Mouse (Mus musculus): ENCODE data around the gene Plxnb3. TPM values are rescaled to one million over a fixed set of nuclear protein-coding genes. Genes with fewer than 3 reads are reported as not detected.

The Plxnb3 gene
- polyA plus RNA-seq, 1 experiment from 2014 or later: 0.07 TPM

- ATAC-seq (replicated peaks; ENCODE audit: low FRiP score): no peak
Measured at GRCm38 (mm10) chrX:73793505-73793904, 36.6 kb downstream of the Plxnb3 start.

GRCm38 (mm10) chrX:73797511-73797910, 40.6 kb downstream of the Plxnb3 start:
- H3K4me1 ChIP-seq (replicated peaks; ENCODE audit: control insufficient read depth, insufficient read depth, low read length): no peaks in the 10 kb centered on the region
- no peaks in the 10 kb centered on the region for H3K27me3 ChIP-seq (ENCODE audit: control insufficient read depth, insufficient read depth, low read length)
- no peaks in the 10 kb centered on the region for H3K9me3 ChIP-seq (ENCODE audit: control insufficient read depth, low read length)
- H3K4me3 ChIP-seq (ENCODE audit: low read depth, low read length): no peak overlapping the region
- H3K9ac ChIP-seq (ENCODE audit: low read length): no peak overlapping the region
- H3K4me2 ChIP-seq (ENCODE audit: low read depth, low read length, severe bottlenecking): no peak overlapping the region
- no peak for DNase-seq (ENCODE audit: low spot score)
- WGBS: 88% methylated on average over 2 of the region's 2 CpGs
- H3K27ac ChIP-seq (ENCODE audit: low read depth, low read length): no peak overlapping the region
- no peaks in the 10 kb centered on the region for H3K36me3 ChIP-seq (ENCODE audit: control insufficient read depth, insufficient read depth, low read length)
- no peak for ATAC-seq (replicated peaks; ENCODE audit: low FRiP score)

More at GRCm38 (mm10) chrX:73793505-73793904, 36.6 kb downstream of the Plxnb3 start:
- H3K4me1 ChIP-seq (replicated peaks; ENCODE audit: control insufficient read depth, insufficient read depth, low read length): no peaks in the 10 kb centered on the region
- H3K4me3 ChIP-seq (ENCODE audit: low read depth, low read length): no peak overlapping the region
- no peak overlapping the region for H3K27ac ChIP-seq (ENCODE audit: low read depth, low read length)
- H3K4me2 ChIP-seq (ENCODE audit: low read depth, low read length, severe bottlenecking): no peak overlapping the region
- H3K9ac ChIP-seq (ENCODE audit: low read length): no peak overlapping the region
- H3K36me3 ChIP-seq (ENCODE audit: control insufficient read depth, insufficient read depth, low read length): no peaks in the 10 kb centered on the region
- no peak for DNase-seq (ENCODE audit: low spot score)
- H3K9me3 ChIP-seq (ENCODE audit: control insufficient read depth, low read length): no peaks in the 10 kb centered on the region
- no peaks in the 10 kb centered on the region for H3K27me3 ChIP-seq (ENCODE audit: control insufficient read depth, insufficient read depth, low read length)
- WGBS: 18% methylated on average over 1 of the region's 1 CpGs

- H3K9ac ChIP-seq (ENCODE audit: low read length): no peak overlapping the region
- H3K27me3 ChIP-seq (ENCODE audit: control insufficient read depth, insufficient read depth, low read length): no peaks in the 10 kb centered on the region
- no peaks in the 10 kb centered on the region for H3K4me1 ChIP-seq (replicated peaks; ENCODE audit: control insufficient read depth, insufficient read depth, low read length)
- H3K4me2 ChIP-seq (ENCODE audit: low read depth, low read length, severe bottlenecking): no peak overlapping the region
- H3K36me3 ChIP-seq (ENCODE audit: control insufficient read depth, insufficient read depth, low read length): no peaks in the 10 kb centered on the region
- no peaks in the 10 kb centered on the region for H3K9me3 ChIP-seq (ENCODE audit: control insufficient read depth, low read length)
- no peak overlapping the region for H3K27ac ChIP-seq (ENCODE audit: low read depth, low read length)
- 56% methylated on average over 6 of the region's 9 CpGs for WGBS
- peak; percentile 77 for DNase-seq (ENCODE audit: low spot score)
- no peak overlapping the region for H3K4me3 ChIP-seq (ENCODE audit: low read depth, low read length)
- ATAC-seq (replicated peaks; ENCODE audit: low FRiP score): peak; percentile 65
Measured at GRCm38 (mm10) chrX:73798502-73798901, 41.6 kb downstream of the Plxnb3 start.

- no peaks in the 10 kb centered on the region for H3K36me3 ChIP-seq (ENCODE audit: control insufficient read depth, insufficient read depth, low read length)
- no peak overlapping the region for H3K9ac ChIP-seq (ENCODE audit: low read length)
- no peak overlapping the region for H3K4me2 ChIP-seq (ENCODE audit: low read depth, low read length, severe bottlenecking)
- 50% methylated on average over 1 of the region's 1 CpGs for WGBS
- H3K27ac ChIP-seq (ENCODE audit: low read depth, low read length): no peak overlapping the region
- no peak for ATAC-seq (replicated peaks; ENCODE audit: low FRiP score)
- no peak overlapping the region for H3K4me3 ChIP-seq (ENCODE audit: low read depth, low read length)
- H3K4me1 ChIP-seq (replicated peaks; ENCODE audit: control insufficient read depth, insufficient read depth, low read length): no peaks in the 10 kb centered on the region
- DNase-seq (ENCODE audit: low spot score): no peak
- H3K27me3 ChIP-seq (ENCODE audit: control insufficient read depth, insufficient read depth, low read length): no peaks in the 10 kb centered on the region
- H3K9me3 ChIP-seq (ENCODE audit: control insufficient read depth, low read length): no peaks in the 10 kb centered on the region
Measured at GRCm38 (mm10) chrX:73805814-73806213, 48.9 kb downstream of the Plxnb3 start.

GRCm38 (mm10) chrX:73815072-73815471, 58.2 kb downstream of the Plxnb3 start:
- Histone ChIP-seq H3K4me3 (ENCODE audit: low read depth, low read length) (peak overlapping the region; percentile 20), H3K27me3 (ENCODE audit: control insufficient read depth, insufficient read depth, low read length) (no peaks in the 10 kb centered on the region), H3K9me3 (ENCODE audit: control insufficient read depth, low read length) (no peaks in the 10 kb centered on the region), H3K36me3 (ENCODE audit: control insufficient read depth, insufficient read depth, low read length) (no peaks in the 10 kb centered on the region), H3K9ac (ENCODE audit: low read length) (peak overlapping the region; percentile 71), H3K27ac (ENCODE audit: low read depth, low read length) (no peak overlapping the region), H3K4me2 (ENCODE audit: low read depth, low read length, severe bottlenecking) (peak overlapping the region; percentile 49; the same call in 1 of the 2 replicates), H3K4me1 (replicated peaks; ENCODE audit: control insufficient read depth, insufficient read depth, low read length) (no peaks in the 10 kb centered on the region)
- 11% methylated on average over 11 of the region's 14 CpGs for WGBS
- ATAC-seq (replicated peaks; ENCODE audit: low FRiP score): 0 out of 2 replicates have a peak, but pooled peaks have one; percentile 67
- peak; percentile 60 for DNase-seq (ENCODE audit: low spot score)

- ATAC-seq (replicated peaks; ENCODE audit: low FRiP score): no peak
- no peak overlapping the region for H3K27ac ChIP-seq (ENCODE audit: low read depth, low read length)
- H3K9ac ChIP-seq (ENCODE audit: low read length): no peak overlapping the region
- H3K27me3 ChIP-seq (ENCODE audit: control insufficient read depth, insufficient read depth, low read length): no peaks in the 10 kb centered on the region
- no peaks in the 10 kb centered on the region for H3K36me3 ChIP-seq (ENCODE audit: control insufficient read depth, insufficient read depth, low read length)
- no peaks in the 10 kb centered on the region for H3K9me3 ChIP-seq (ENCODE audit: control insufficient read depth, low read length)
- H3K4me2 ChIP-seq (ENCODE audit: low read depth, low read length, severe bottlenecking): no peak overlapping the region
- WGBS: 53% methylated on average over 3 of the region's 3 CpGs
- H3K4me1 ChIP-seq (replicated peaks; ENCODE audit: control insufficient read depth, insufficient read depth, low read length): no peaks in the 10 kb centered on the region
- no peak overlapping the region for H3K4me3 ChIP-seq (ENCODE audit: low read depth, low read length)
- DNase-seq (ENCODE audit: low spot score): no peak
Measured at GRCm38 (mm10) chrX:73816596-73817314, 59.9 kb downstream of the Plxnb3 start.

Other genes with a start within 250 kb of the Plxnb3 start
- gene Dusp9, start 117.7 kb upstream of the Plxnb3 start, polyA plus RNA-seq (2014; fragmentation: Nextera tagmentation; extraction: Ambion mirVana): 4.5 and 5.5 TPM in 2 replicates
- gene Pnck, start 97.0 kb upstream of the Plxnb3 start, polyA plus RNA-seq (2014; fragmentation: Nextera tagmentation; extraction: Ambion mirVana): 11.1 and 17.4 TPM in 2 replicates
- 7.5 and 9.0 TPM in 2 replicates for gene Slc6a8, start 83.9 kb upstream of the Plxnb3 start, polyA plus RNA-seq (2014; fragmentation: Nextera tagmentation; extraction: Ambion mirVana)
- gene Bcap31, start 40.9 kb upstream of the Plxnb3 start, polyA plus RNA-seq (2014; fragmentation: Nextera tagmentation; extraction: Ambion mirVana): 128 and 135 TPM in 2 replicates
- 8.9 and 10.7 TPM in 2 replicates for gene Abcd1, start 40.5 kb upstream of the Plxnb3 start, polyA plus RNA-seq (2014; fragmentation: Nextera tagmentation; extraction: Ambion mirVana)
- 1.1 and 1.8 TPM in 2 replicates for gene Srpk3, start 17.3 kb downstream of the Plxnb3 start, polyA plus RNA-seq (2014; fragmentation: Nextera tagmentation; extraction: Ambion mirVana)
- gene Idh3g, start 29.8 kb downstream of the Plxnb3 start, polyA plus RNA-seq (2014; fragmentation: Nextera tagmentation; extraction: Ambion mirVana): 170 and 190 TPM in 2 replicates
- gene Ssr4, start 29.9 kb downstream of the Plxnb3 start, polyA plus RNA-seq (2014; fragmentation: Nextera tagmentation; extraction: Ambion mirVana): 109 and 120 TPM in 2 replicates
- gene Pdzd4, start 67.9 kb downstream of the Plxnb3 start, polyA plus RNA-seq (2014; fragmentation: Nextera tagmentation; extraction: Ambion mirVana): 1.3 and 1.9 TPM in 2 replicates
- gene Avpr2, start 135.0 kb downstream of the Plxnb3 start, polyA plus RNA-seq (2014; fragmentation: Nextera tagmentation; extraction: Ambion mirVana): 0.11 TPM in 1 of 2 replicates, not detected in the other
- 24.0 and 27.2 TPM in 2 replicates for gene L1cam, start 139.0 kb downstream of the Plxnb3 start, polyA plus RNA-seq (2014; fragmentation: Nextera tagmentation; extraction: Ambion mirVana)
- gene Arhgap4, start 164.8 kb downstream of the Plxnb3 start, polyA plus RNA-seq (2014; fragmentation: Nextera tagmentation; extraction: Ambion mirVana): 1.7 and 2.0 TPM in 2 replicates
- gene Naa10, start 164.9 kb downstream of the Plxnb3 start, polyA plus RNA-seq (2014; fragmentation: Nextera tagmentation; extraction: Ambion mirVana): 134 and 137 TPM in 2 replicates
- 12.3 and 14.4 TPM in 2 replicates for gene Renbp, start 173.8 kb downstream of the Plxnb3 start, polyA plus RNA-seq (2014; fragmentation: Nextera tagmentation; extraction: Ambion mirVana)
- gene Hcfc1, start 209.3 kb downstream of the Plxnb3 start, polyA plus RNA-seq (2014; fragmentation: Nextera tagmentation; extraction: Ambion mirVana): 90.6 and 92.2 TPM in 2 replicates